Mouse (Mus musculus) ovary, postnatal 10 days (tissue): ENCODE data around the gene Rft1.

Source experiments
- DNase-seq: peaks from one replicate; pipeline ENCODE4 v3.0.0; 2022; ENCODE audit warnings: low spot score

Gene Rft1

DNA sequence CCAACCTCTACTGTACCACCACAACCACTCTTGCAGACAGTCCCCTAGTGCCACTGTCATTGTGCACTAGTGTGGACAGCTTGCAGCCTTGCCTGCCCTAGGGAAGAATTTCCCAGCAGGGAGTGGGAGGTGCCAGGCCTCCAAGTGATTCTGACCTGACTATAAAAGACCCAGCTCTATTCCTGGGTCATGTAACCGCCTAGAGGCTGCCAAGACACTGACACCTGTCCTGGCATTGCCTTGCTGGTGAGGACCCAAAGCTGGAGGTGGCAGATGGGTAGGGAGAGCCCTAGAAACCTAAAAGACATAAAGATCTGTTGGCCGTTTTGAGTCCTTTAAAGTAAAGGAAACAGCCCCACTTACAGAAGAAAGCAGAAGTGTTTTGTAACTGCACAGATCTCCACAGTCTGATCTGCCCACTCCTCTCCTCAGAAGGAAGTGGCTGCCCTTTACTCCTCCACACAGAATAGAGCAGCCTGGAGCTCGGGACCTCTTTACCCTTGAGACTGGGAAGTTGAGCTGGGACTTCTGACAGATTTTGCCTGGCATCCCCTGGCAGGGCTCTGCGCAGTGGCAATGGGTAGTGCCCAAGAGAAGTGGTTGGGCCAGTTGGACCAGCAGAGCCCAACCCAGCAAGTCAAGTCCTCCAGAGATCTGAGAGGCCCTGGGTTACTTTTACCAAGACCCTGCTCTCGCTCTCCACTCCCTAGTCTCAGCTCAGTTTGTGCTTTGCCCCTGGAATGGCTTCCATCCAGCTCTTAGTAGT lies 23.2 kb upstream of the Rft1 start:
- DNase-seq: no peak

DNA sequence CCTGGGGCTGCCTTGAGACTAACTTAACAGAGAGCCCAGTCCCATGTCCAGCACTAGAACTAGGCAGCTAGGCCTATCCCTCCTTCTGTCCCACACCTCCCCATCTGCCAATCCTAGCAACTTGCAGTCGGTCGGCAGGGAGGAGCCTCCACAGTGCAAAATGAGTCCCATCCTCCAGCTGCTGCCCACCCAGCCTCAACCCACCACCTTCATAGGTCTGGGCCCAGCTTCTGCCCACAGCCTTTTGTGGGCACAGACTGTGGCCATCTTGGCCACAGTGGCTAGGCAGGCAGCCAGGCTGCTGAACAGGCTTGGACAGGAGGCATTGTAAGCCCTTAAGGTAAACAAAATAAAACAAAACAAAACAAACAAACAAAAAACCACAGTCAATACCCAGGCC lies 22.3 kb upstream of the Rft1 start:
- no peak for DNase-seq

DNA sequence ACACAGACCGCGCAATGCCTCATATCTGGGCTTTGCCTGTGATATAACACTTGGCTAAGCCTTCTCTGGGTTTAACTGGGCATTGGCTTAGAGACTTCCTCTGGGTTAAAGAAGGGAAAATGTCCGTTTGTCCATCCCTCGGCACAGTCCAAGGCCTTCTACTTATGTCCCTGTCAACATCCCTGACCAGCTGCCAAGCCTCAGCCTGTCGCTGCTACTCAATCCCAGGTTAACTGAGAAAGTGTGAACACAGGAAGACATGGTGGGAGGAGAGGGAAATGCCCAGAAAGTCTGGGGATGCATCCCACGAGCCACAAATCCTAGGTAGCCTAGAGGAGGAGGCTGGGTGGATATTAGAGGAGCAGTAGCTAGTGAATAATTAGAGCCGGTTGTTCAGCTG lies 20.5 kb upstream of the Rft1 start:
- no peak for DNase-seq

DNA sequence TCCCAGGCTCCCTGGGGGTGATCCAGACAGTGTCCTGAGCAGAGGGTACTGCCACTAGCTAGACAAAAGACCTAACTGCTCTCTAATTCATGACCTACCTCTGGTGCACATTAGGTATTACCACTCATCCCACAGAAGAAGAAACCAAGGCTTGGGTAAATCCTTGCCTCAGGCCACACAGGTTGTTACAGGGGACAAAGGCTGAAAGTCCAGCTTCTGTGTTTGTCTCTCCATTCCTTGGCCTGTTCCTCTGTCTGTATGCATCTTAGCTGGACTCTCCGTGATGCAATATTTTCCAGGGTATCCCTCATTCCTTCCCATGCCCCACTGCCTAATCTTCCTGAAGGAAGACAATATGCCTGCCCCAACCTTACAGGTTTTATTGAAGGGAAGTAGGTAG lies 19.7 kb upstream of the Rft1 start:
- no peak for DNase-seq

DNA sequence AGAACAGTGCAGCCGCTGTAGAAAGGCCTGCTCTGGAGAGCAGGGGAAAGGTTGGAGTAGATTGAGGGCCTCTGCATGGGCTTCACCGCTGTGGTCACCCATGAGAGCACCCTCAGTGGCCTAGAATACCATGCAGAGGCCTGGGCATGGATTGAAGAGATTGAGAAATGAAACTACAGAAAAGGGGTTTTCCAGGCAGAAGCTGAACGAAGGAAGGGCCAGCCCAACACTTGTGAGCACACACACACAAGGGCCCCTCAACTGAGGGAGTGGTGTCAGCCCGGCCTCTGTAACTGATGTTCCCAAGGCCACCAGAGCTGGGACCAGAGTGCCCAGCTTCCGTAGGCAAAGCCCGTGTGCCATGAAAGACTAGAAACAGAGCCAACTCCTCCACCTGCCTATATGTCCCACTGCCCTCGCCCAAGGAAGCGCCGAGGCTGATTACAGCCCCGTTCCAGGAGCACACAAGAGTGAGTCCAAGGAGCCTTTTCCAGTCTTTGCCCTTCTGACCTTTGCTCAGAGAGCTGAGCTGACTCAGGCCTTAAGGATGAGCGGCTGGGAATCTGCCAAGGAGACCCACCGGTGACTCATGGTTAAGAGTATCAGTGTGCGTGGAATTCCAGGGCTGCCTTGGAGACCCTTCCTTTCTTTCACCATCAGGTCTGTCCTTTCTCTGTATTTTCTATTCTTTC lies 18.8 kb upstream of the Rft1 start:
- DNase-seq: no peak

DNA sequence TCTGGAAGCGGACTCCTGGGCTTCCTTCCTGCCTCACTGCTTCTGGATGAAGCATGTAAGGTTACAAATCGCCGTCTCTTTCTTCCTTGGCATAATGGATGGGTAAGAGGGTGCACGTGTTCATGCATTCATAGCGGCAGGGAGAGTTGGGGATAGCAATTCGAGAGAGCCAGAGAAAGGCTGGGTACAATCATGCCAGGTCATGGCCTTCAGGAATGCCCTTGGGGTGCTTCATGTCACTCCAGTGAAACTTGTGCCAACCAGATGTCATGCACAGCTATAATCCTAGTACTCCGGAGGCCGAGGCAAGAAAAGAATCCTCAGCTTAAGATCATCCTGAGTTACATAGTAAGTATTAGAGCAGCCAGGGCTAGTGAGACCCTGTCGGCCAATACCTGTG lies 17.7 kb upstream of the Rft1 start:
- no peak for DNase-seq

DNA sequence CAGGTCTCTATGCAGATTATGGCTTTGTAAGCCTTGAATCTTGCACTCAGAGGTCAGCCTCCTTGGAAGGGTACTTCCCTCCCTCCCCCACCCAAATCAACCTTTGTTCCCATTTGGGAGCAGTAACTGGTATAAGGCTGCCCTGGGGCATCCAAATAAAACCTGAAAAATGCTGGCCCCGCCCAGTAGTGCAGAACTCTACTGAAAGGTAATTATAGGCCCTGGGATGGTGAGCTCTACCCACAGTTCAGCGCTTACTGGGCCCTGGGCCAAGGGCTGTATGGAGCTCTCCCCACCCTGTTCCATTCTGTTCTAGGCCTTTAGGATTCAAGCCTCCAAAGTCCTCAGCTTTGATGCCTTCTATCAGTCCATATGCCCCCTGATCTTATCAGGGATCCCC lies 17.1 kb upstream of the Rft1 start:
- DNase-seq: no peak

DNA sequence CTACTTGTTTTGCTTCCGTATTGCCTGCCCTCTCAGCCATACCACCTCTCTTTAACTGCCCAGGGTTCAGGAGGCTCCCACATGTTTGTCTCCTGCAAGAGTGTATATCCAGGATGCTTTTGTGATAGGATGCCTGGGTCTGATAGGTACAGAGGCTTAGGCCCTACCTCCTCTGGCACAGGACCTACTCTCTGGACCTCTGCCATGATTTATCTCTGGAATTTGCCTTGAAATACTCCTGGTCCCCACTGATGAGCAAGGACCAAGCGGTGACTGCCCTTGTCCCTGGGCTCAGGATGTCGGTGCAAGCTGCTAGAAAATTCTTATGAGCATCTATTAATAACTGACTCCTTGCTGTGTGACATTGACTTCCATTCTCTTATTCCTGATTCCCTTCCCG lies 16.2 kb upstream of the Rft1 start:
- DNase-seq: no peak

DNA sequence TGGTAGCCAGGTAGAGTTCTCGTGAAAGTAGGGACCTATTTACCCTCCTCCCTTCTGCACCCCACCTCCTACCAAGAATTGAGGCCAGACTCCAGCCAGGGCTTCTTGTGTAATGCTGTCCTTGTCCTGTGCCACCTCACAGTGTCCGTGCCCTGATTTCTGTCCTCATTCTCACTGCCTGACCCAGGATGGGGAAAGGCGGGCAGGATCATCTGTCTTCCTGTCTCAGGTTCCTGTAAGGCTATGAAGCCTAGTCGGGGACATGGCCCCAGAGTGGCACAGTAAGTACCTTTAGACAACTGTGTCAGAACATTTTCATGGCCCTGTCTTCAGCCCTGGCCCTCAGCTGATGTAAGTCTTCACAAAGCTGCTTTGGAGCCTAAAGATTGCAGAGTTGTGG lies 15.5 kb upstream of the Rft1 start:
- DNase-seq: no peak

DNA sequence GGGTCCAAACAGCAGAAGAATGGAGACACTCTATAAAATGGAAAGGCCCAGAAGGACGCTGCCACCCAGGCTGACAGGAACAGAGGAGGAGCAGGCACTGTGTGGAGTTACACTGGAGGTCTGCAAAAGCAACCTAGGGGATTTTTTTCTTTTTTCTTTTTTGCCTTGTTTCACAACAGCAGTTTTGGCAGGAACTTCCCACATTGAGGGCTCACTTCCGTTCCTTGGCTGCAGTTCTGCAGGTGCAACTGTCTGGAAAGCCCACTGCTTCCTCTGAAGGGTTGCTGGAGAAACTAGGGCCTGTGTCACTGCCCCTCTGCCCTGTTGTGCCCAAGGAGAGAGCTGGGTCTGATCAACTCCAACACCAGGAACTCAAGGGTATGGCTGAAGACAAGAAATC lies 12.4 kb upstream of the Rft1 start:
- no peak for DNase-seq

DNA sequence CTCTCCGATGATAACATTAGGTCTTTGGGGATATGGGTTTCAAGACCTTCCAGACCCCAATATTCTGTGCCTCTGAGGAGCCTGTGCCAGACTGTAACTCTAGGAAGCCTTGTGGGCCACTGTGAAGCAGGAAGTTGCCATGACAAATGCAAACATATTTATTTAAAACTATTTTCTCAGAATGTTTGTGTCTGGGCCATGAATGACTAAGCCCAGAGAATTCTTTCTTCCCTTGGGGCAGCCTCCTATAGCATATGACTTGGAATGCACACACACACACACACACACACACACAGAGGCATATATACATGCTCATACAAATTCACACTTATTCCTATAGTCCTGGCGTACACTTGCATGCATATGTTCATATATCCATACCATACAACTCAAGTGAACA lies 10.1 kb upstream of the Rft1 start:
- no peak for DNase-seq

DNA sequence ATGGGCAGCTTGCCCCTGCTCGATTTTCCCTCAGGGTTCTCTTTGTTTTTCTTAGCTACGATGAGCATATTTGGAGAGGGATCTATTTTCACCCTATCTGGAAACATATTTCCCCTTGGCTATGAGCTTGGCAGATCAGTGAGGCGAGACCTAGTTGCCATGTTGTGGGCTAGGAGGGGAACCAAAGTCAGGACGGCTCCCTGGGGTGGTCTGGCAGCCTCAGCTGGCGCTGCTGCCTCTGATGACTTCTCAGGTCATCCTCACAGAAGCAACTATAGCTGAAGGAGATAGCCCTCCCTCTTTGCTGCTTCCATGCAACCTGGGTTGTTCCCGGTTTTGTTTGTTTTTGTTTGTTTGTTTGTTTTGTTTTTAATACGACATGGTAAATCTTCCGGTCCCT lies 9.1 kb upstream of the Rft1 start:
- no peak for DNase-seq

DNA sequence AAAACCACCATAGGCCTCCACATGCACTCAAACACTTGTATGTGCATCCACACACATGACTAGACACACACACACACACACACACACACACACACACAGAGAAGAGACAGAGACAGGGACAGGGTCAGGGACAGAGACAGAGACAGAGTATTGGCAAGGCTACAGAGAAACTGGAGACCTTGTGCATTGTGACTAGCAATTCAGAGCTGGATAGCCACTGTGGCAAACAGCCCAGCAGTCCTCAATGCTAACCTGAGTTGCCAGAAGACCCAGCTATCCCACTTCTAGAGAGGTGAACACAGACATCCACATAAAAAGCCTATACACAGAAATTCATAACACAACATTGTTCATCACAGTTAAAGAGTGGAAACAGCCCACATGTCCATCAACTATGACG lies 7.7 kb upstream of the Rft1 start:
- DNase-seq: no peak

DNA sequence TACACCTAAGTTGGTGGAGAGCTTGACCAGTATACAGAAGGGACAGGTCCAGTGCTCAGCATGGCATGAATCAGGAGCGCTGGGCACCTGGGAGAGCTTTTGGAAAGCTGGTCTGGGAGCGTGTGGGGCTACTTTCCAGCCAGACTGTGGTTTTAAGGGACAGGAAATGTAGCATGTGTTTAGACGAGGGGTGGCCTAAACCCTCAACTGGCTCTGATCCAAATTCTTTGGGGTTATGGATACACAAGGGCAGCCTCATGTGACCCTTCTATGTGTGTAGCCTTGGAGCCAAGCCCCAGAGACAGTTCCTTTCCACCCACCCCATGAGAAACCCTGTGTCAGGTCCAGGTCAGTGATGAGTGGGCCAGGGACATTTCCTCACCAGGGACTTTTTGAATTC lies 5.7 kb upstream of the Rft1 start:
- no peak for DNase-seq

DNA sequence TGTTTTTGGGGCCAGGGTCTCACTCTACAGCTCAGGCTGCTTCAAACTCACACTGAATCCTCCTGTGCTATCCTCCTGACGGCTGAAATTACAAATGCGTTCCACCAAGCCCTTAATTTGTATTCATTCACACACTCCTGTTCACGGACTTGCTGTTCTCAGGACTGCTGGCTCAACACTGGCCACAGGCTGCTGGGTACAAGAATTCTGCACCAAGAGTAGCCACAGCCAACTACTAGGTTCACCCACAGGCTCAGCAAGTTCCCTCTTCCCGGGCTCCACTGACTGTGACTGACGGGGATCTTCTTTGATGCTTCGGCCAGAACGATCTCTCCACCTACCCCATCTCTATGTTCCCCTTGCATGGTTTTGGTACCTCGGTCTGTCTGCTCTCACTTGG lies 4.4 kb upstream of the Rft1 start:
- DNase-seq: no peak

DNA sequence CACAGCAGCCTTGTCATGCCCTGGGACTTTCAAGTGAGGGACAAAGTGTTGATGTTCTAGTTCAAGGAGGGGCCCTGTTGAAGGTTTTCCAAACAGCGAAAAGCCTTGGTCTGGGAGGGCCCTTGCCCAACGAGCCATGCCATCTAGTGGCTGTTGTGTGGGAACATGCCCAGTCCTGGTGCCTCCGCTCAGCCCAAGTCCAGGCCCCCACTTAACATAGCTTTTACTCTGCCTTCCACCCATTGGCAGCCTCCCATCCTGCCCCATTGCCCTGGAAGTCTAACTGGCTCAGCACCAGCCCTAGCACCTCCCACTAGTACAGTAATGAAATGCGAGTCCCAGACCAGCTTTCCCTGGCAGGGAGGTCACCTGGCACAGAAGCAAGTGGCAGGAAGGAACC lies 3.2 kb upstream of the Rft1 start:
- no peak for DNase-seq

DNA sequence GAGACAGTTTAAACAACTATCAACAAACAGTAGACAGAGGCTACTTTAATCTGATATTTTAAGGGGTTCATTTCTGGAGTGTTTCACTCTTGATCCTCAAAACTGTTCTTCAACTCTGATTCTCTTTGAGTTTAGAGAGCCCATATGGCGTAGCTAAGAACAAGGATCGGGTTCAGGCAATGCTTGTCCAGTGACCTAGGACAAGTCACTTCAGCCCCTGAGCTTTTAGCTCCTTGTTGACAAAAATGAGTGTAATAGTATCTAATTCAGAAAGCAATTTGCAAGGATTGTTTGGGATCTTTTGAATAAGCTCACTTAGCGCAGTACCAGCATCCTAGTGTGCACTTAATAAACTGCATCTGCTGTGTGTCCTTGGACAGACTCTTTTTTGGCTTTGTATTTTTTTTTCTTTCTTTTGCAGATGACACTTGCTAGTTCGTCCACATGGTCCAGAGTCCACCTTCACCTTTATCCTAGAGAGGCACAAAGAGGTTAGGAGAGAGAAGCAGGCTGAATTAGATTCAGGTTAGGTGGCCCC lies 600 bp downstream of the Rft1 start:
- no peak for DNase-seq

DNA sequence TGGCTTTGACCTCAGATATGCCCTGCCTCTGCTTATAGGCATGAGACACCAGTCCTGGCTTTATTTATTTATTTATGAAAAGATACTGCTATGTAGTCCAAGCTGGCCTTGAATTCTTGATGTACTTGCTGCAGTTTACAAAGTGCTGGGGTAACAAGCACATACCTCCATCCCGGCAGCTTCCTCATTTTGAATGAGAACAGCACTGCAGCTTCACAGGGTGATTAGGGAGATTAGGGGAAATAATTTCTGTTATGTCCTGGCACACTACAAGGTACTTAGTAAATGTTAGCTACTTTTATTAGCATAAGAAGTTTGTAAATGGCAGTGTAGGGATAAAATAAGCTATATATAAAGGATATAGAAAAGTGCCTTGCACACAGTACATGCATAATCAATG lies 1.4 kb downstream of the Rft1 start:
- no peak for DNase-seq

DNA sequence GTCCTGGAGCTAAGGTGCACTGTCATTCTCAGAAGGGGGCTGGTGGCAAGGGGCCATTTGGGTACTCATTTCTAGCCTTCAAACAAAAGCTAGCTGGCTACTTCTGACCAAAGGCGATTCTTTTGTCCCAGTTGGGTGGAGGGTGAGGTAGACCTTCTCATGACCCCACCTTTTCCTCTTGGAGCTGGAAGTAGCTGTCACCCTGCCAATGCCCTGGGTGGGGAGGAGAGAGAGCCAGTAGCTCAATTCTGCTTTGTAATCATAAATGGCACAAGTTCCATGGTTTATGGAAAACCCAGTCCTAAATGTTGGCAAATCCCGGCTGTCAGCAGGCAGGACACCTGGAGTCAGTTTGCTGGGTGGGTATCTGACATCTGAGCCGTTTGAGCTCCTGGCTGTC lies 11.9 kb downstream of the Rft1 start:
- DNase-seq: no peak

DNA sequence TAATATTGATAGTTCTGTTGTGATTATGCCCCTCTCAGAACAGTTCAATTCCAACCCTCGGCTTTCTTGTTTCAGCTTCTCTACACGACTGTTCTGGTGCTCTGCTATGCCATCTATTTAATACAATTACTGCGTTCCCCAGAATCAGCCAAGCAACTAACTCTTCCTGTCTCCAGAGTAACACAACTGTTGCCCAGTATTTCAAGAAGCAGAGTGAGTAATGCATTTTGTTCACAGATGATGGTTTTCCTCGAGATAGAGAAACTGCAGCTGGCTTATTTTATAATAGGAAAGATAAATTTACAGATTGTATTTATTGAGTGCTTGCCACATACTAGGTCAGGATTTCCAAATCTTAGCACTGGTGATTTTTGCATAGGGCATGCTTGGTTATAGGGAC lies 12.4 kb downstream of the Rft1 start:
- DNase-seq: no peak

DNA sequence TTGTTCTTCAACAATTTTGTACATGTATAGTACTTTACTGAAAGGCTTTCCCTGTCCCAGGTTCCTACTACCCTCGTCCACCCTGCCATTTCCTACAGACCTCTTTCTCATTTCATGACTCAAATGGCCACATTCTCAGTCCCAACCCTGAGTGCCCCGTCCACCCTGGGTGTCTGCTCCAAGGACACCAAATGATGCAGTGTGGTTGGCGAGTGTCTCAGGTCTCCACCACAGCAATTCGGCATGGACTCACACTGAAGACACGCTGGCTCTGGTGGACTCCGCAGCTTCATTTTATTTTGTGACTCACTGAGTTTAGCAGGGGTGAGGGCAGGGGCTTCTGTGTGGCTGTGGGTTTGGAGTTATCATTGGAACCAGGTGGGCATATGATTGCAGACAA lies 16.0 kb downstream of the Rft1 start:
- no peak for DNase-seq

DNA sequence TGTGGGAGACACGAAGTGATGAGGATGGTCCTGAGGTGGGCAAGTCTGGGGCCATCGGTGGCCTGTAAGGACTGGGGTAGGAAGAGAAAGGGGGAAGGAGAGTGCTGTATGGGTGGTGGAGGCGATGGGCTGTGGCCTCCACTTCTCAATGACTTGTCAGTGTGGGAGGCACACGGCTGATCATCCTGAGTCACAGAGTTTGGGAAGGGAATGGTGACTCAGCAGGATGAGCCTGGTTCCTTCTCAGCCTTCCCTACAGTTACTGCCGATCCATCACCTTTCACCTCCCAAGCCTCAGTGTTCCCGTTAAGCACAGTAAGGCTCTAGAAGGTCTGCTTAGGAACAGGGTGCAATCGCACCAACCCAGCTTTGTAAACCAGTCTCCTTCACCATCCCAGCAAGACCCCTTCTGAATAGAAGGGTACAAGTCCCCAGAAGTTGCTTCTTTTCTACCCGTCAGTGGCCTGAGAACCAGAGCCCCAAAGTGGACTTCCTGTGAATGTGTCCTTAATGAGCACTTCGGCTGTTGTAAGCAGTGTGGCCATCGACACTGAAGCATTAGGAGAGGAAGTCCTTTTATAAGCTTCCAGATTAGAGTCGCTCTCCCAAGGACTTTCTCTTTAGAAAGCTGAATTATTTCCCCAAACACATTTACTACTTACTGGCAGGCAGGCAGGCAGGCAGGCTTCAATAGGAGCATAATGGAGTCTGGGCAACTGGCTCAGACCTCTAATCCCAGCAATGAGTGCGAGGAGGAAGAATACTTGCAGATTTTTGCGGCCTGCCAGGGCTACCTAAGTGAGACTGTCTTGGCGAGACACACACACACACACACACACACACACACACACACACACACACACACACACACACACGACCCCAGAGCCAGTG lies 17.2 kb downstream of the Rft1 start:
- DNase-seq: no peak

DNA sequence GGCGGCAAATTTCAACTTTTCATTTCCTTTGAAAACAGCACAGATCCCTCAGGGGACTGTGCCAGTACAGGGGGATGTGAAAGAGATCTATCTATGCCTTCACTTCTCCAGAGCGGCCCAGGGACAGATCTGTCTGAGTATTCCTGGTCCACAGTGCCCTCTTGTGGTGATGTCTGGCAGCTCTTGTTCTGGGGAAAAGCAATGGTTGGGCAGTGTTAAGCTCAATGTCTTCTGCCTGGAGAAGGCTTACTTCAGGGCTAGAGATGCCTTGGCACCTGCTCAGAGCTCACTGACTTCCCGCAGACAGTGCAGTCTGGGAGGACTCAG lies 17.8 kb downstream of the Rft1 start:
- peak; percentile 81 for DNase-seq
